Mouse (Mus musculus) liver, adult 10 weeks (tissue): ENCODE measurements around the gene Clptm1. TPM values are rescaled to one million over a fixed set of nuclear protein-coding genes. Genes with fewer than 3 reads are reported as not detected.

ENCODE experiments used
- polyA plus RNA-seq: library from polyadenylated mRNA; stranded (reverse); fragments of 350-450 nt; fragmentation: Illumina TruSeq; extraction: RNeasy Lipid Tissue Mini Kit (QIAGEN cat#74804); gene quantifications from one replicate; pipeline ENCODE4 v1.2.3, GENCODE M21; 2014; ENCODE audit warnings: low read depth, low replicate concordance

Gene Clptm1
- 20.7 TPM for polyA plus RNA-seq

DNA sequence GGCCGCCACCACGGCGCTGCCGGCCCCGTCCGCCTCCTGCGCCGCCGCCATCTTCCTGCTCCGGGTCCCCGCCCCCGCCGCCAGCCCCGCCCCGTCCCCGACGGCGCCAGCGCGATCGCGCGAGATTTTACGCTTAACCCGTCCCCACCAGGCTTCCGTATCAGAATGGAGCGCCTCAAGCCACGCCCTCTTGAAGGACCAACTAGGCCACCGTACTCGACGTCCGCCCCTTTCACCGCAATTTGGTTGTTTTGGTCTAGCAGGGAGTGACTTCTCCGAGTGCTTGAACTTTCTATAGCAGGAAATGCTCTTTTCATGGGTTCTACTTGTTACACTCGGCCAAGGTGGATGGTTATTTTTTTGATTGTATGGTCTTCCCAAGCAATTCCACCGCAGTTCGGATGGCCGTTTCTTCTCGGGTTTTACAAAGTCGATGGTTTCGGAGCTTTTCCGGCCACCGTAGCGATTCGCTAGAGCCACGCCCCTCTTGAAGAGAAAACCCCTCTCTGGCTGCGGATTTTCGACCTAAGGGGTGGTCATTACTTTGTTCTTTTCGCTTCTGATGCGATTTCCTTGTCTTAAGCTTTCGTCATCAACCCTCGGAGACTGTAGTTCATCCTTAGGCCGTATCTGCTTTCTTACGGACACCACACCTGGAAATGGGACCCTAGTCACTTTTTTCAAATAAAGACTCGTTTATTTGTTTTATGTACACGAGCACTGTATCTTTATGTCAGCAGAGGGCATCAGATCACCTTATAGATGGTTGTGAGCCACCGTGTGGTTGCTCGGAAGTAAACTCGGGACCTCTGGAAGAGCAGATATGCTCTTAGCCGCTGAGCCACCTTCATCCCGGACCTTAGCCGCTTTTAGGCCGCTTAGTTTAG is at the start of gene Clptm1:
Clptm1 (minus strand) TSS at position 79 of the 887 bp plus-strand sequence.

DNA sequence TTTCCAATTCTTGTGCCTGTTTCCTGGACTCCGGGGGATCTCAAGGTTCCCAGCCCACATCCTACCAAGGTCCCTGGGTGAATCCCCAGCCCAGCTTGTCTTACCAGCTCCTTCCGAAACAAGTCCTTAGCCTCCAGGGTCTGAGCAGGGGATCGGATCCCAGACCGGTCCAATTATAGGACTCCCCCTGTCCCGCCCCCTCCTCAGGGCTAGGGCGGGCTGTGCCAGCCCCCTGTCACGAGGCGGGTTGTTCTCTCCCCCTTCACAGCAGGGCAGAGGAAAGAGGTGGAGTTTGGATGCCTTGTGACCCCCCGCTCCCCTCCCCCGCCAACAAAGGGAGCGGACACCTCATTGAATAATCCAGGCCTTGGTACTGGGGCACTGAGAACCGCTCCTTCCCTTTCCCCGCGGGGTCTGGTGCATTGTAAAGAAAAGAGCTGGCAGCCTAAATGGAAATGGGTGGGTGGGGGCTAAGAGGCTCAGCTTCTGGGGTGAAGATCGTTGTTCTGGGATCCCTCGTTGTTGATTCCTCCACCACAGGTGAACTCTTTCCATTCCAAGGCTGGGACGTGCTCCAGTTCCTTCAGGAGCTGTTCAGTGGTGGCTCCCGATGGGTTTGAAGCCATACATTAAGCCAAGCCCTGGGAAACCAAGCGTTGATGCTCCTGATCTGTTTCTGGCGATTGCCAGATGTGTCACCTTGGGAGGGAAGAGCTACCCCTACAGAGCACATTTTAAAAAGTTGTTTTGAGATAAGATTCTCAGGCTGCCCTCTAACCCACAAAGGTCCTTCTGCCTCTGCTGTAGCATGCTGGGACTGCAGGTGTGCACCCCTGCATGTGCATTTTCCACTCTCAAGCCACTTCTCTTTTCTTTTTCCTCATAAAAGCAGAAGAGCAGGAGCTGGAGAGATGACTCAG is 34.3 kb upstream of the Clptm1 start, which contains the start of gene Apoe:
Apoe (minus strand) TSS at position 282 of the 920 bp plus-strand sequence.

DNA sequence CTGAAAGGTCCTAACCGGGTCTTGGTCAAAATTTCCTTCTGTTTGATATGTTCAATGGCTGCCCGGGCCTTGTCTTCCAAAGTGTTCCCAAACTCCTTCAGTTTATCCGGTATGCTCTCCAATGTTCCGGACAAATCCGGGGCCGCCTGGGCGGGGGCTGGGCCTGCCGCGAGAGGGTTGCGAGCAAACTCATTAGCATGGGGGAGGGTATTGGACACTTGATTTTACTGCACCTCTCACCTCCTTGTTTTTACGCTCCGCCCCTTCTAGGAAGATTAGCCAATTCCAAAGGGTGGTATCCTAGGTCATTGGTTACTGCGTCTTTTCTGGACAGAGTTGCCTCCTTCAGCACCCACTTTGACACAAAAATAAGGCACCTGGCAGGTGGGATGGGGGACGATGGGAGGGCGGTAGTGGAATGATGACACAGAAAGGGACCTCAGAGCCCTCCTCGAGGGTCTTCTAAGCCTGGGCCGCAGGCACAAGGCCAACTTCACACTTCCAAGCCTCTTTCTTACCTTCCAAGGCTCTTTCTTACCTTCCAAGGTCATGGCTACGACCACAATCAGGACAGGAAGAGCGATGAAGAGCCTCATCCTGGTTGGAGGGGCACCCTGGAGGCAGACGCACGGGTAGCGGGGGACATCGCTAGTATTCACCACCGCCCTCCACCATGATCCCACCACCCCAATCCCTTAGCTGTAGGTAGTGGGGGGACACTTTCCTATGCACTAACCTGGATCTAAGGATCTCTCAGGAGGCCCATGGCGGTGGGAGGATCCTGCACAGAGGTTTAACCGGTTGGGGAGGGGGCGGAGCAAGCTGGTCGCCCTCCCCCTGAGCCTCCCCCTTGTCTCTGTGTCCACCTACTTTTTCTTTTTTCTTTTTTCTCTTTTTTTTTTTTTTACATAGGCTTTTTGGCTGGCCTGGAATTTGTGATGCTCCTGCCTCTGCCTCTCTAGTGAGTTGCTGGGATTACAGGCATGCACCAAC is 27.3 kb upstream of the Clptm1 start, which contains the start of gene Apoc1:
Apoc1 (minus strand) TSS at position 788 of the 993 bp plus-strand sequence.

GRCm38 (mm10) chr7:19681202-19681694 is 16.4 kb upstream of the Clptm1 start, which contains the start of the genes Gm44805 and Apoc4:
TSS of gene Gm44805 (minus strand) at chr7:19681423.
TSS of gene Apoc4 (minus strand) at chr7:19681479.

GRCm38 (mm10) chr7:19677872-19678271 is 13.0 kb upstream of the Clptm1 start, which contains the start of gene Apoc2:
TSS of gene Apoc2 (minus strand) at chr7:19677941.

DNA sequence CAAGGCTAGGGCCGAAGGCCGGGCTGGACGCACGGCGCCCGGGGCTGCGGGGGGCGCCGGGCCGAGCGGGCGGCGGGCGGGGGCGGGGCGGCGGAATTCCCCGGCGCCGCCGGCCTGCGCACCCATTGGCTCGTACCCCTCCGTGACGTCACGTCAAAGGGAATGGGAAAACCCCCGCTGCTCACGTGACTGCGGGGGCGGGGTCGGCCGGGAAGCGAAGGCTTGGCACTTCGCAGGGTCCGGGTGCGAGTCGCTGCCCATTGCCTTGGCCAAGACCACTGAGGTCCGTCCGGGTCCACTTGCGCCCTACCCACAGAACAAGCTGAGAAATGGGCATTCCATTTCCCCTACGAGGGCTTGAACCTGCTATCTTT is 35.5 kb downstream of the Clptm1 start, which contains the start of gene Relb:
Relb (minus strand) TSS at position 78 of the 374 bp plus-strand sequence.

DNA sequence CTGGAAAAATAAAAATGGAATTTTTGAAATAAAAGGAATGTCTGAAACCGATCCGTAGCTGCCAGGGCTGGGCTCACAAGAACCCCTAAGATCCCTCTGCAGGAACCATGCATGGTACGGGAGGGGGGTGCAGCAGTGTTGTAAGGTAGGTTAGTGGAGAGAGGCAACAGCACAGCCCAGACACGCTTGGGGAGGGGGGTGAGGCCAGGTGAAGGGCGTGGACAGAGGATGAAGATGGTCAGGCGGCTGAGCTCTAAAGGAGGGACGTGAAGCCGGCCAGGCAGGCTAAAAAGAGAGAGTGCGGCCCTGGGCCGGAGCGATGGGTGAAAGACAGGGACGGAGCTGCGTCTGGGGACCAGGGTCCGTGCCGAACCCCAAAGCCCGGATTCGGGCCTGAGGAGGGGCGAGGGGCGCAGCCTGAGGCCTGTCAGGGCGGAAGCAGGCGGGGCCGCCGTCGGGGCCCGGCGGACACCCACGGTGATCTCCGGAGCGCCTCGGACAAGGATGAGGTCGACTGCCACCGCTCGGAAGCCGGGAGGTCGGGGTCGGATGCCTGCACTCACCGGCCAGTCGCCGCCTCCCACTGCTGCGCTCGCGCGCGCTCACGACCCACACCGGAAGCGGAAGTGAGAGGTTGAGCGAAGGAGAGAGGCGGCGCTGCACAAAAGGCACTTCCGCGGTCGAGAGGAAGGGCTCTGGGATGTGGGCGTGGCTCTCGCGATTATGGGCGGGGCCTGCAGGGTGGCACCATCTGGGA is 60.8 kb downstream of the Clptm1 start, which contains the start of gene Clasrp:
Clasrp (minus strand) TSS at position 638 of the 757 bp plus-strand sequence.

Other genes with a start within 250 kb of the Clptm1 start
- gene Mark4, start 206.2 kb downstream of the Clptm1 start, polyA plus RNA-seq, result 0.82 TPM
- gene Exoc3l2, start 201.7 kb downstream of the Clptm1 start, polyA plus RNA-seq, result 0.34 TPM
- 1.6 TPM for gene Bloc1s3, start 156.7 kb downstream of the Clptm1 start, polyA plus RNA-seq
- not detected for gene Trappc6a, start 156.6 kb downstream of the Clptm1 start, polyA plus RNA-seq
- not detected for gene Nkpd1, start 147.2 kb downstream of the Clptm1 start, polyA plus RNA-seq
- 1.3 TPM for gene Ppp1r37, start 102.0 kb downstream of the Clptm1 start, polyA plus RNA-seq
- not detected for gene Zfp296, start 87.7 kb downstream of the Clptm1 start, polyA plus RNA-seq
- 10.5 TPM for gene Gemin7, start 87.4 kb downstream of the Clptm1 start, polyA plus RNA-seq
- 1.7 TPM for gene Clasrp, start 60.5 kb downstream of the Clptm1 start, polyA plus RNA-seq
- 0.11 TPM for gene Relb, start 35.6 kb downstream of the Clptm1 start, polyA plus RNA-seq
- 44.8 TPM for gene Apoc2, start 12.9 kb upstream of the Clptm1 start, polyA plus RNA-seq
- not detected for gene Gm44805, start 16.4 kb upstream of the Clptm1 start, polyA plus RNA-seq
- gene Apoc4, start 16.4 kb upstream of the Clptm1 start, polyA plus RNA-seq, result 123 TPM
- gene Apoc1, start 27.6 kb upstream of the Clptm1 start, polyA plus RNA-seq, result 3,872 TPM
- gene Apoe, start 34.2 kb upstream of the Clptm1 start, polyA plus RNA-seq, result 941 TPM
- gene Tomm40, start 50.4 kb upstream of the Clptm1 start, polyA plus RNA-seq, result 1.1 TPM
- gene Nectin2, start 85.5 kb upstream of the Clptm1 start, polyA plus RNA-seq, result 2.6 TPM
- 0.16 TPM for gene Bcam, start 106.0 kb upstream of the Clptm1 start, polyA plus RNA-seq
- 2.6 TPM for gene Cblc, start 131.8 kb upstream of the Clptm1 start, polyA plus RNA-seq
- gene Bcl3, start 157.7 kb upstream of the Clptm1 start, polyA plus RNA-seq, result 5.4 TPM
- gene Gm19345, start 187.0 kb upstream of the Clptm1 start, polyA plus RNA-seq, result not detected
- gene Ceacam16, start 196.3 kb upstream of the Clptm1 start, polyA plus RNA-seq, result not detected
- gene Ceacam19, start 222.9 kb upstream of the Clptm1 start, polyA plus RNA-seq, result not detected